Mouse (Mus musculus): ENCODE data around the gene Kazn. TPM values are rescaled to one million over a fixed set of nuclear protein-coding genes. Genes with fewer than 3 reads are reported as not detected.

The Kazn gene
- total and polyA plus RNA-seq, 3 experiments = 1.3 to 9.7 (median 4.2) TPM

DNA sequence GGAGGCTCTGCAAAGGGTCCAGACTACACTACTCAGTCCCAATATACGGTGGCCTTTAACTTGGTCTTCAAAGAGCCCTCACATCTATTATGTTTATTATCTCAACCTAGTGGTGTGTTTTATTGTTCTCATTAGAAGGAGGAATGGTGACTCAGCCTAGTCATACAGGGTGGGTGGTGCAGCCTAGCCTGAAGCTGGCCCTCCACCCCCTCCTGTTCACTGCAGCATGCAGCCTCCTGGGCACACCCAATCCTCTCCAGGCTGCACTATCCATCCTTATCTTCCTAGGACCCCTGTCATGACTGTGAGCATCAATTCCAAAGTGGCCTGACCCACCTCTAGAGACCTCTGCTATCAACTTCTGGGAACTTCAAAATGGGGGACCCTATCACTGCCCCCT, 16.8 kb downstream of the Kazn start:
- dilution Hi-C loops (cut with MboI; ENCODE audit: extremely low pct_ligation_motif_present, extremely low pct_unique_long_range_greater_than_20kb, low sequenced_read_pairs) = no loop called here
- in situ Hi-C loops (cut with MboI; ENCODE audit: low pct_ligation_motif_present, low pct_unique_long_range_greater_than_20kb, low sequenced_read_pairs) = no loop called here
- H3K9me3 ChIP-seq (replicated peaks; ENCODE audit: low read length) = no peaks in the 10 kb centered on the region

DNA sequence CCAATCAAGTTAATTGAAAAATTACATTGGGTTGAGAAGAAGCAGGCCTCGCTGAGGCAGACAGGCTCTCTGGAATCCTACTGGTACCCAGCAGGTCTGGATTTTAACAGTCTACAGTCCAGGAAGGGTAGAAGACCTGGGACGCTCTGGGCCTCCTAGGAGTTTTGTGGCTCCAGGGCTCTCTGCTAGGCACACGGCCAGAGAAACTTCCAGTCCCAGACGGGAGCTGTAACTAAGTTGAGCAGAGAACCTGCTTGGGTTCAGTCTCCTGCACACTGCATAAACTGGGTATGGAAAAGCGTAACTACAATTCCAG, 17.5 kb downstream of the Kazn start:
- in situ Hi-C loops (cut with MboI; ENCODE audit: low pct_ligation_motif_present, low pct_unique_long_range_greater_than_20kb, low sequenced_read_pairs) = no loop called here

More for the DNA sequence above, 16.8 kb downstream of the Kazn start:
- no peak overlapping the region for H3K4me2 ChIP-seq (ENCODE audit: insufficient read depth, low read depth, poor library complexity, severe bottlenecking)
- no peak for DNase-seq (ENCODE audit: extremely low read depth)
- no peak overlapping the region for H3K27ac ChIP-seq (ENCODE audit: insufficient read depth, low read depth)
- no peaks in the 10 kb centered on the region for H3K27me3 ChIP-seq (replicated peaks)
- H3K4me1 ChIP-seq (ENCODE audit: control insufficient read depth in 1 of 2, insufficient read depth in 2 of 2) = peaks cover 0 to 10% of the 10 kb centered on the region in 2 experiments; a peak in 2 of 4 replicates
- H3K9ac ChIP-seq (ENCODE audit: insufficient read depth, low read depth) = no peak overlapping the region
- H3K4me3 ChIP-seq (replicated peaks in 1 of 3; ENCODE audit: low read depth in 2 of 3, low read length in 2 of 3, poor library complexity in 1 of 3) = no peak overlapping the region
- H3K79me2 ChIP-seq (replicated peaks; ENCODE audit: control insufficient read depth, extremely low read depth, insufficient read depth, poor library complexity, severe bottlenecking) = no peaks in the 10 kb centered on the region
- TF ChIP-seq BHLHE40 (IDR thresholded peaks at IDR 0.05; ENCODE audit: low read depth, low read length) (no peak), PAX5 (IDR thresholded peaks at IDR 0.05; ENCODE audit: low read length) (no peak), ZKSCAN1 (IDR thresholded peaks at IDR 0.05; ENCODE audit: borderline replicate concordance, low read depth, low read length) (no peak), USF1 (IDR thresholded peaks at IDR 0.05; ENCODE audit: low read depth, low read length) (no peak), JUN (IDR thresholded peaks at IDR 0.05; ENCODE audit: insufficient read depth, low read depth, low read length) (no peak)
- peaks cover 0 to 16% of the 10 kb centered on the region in 2 experiments for H3K36me3 ChIP-seq (replicated peaks in 1 of 2; ENCODE audit: control insufficient read depth in 1 of 2, insufficient read depth in 1 of 2, low read length in 1 of 2)

DNA sequence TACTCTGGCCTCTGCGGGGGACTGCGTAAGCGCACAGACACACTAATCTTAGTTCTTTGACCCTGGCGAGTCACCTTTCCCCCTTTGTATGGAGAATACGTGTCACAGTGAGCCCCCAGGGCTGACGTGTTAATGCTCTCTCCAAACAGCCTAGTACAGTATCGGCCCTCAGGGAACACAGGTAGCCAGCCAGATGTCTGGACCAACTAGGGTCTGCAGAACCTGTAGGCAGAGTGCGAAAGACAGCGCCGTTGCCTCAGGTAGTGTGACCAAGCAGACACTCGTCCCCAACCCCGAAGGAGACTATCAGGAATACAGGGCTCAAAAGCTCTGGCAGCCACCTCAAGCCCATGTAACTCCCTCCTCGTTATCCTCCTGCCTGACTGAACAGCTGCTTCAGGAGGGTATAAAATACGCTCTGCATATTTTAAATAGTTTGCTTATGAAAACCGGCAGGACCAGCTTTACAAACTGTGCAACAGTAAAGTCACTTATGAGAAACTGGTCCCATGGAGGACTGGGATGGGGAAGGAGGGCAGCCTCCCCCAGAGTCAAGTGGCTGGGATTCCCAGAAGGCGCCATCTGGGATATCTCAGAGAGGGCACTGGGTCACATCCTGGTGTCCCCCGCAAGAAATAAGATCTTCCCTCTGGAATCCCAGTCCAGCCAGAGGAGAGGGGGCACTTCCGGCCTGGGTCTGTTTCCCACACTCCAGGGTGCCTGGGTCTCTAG, 18.0 kb downstream of the Kazn start:
- H3K4me2 ChIP-seq (ENCODE audit: insufficient read depth, low read depth, poor library complexity, severe bottlenecking) = no peak overlapping the region
- no peak for TF ChIP-seq RCOR1 (conservative IDR thresholded peaks at IDR 0.05; ENCODE audit: low read depth, low read length)
- no peak for TF ChIP-seq UBTF (IDR thresholded peaks at IDR 0.05; ENCODE audit: low read depth, low read length)
- TF ChIP-seq NRF1 (IDR thresholded peaks at IDR 0.05; ENCODE audit: low read depth, low read length) = no peak
- TF ChIP-seq CHD2 (IDR thresholded peaks at IDR 0.05; ENCODE audit: low read length) = no peak
- TF ChIP-seq MAFK (IDR thresholded peaks at IDR 0.05; ENCODE audit: insufficient replicate concordance, low read length) = no peak
- TF ChIP-seq TCF12 (IDR thresholded peaks at IDR 0.05; ENCODE audit: low read depth, low read length) = no peak
- TF ChIP-seq ELF1 (IDR thresholded peaks at IDR 0.05; ENCODE audit: low read depth, low read length) = no peak
- TF ChIP-seq POLR2AphosphoS2 (IDR thresholded peaks at IDR 0.05; ENCODE audit: low read depth, low read length) = no peak
- no peak for TF ChIP-seq JUN (IDR thresholded peaks at IDR 0.05; ENCODE audit: insufficient read depth, low read depth, low read length)
- TF ChIP-seq MEF2A (IDR thresholded peaks at IDR 0.05; ENCODE audit: borderline replicate concordance, low read depth, low read length) = no peak
- TF ChIP-seq SIN3A (IDR thresholded peaks at IDR 0.05; ENCODE audit: low read length) = no peak
- no peak for TF ChIP-seq MYC (IDR thresholded peaks at IDR 0.05; ENCODE audit: low read depth, low read length)
- H3K79me2 ChIP-seq (replicated peaks; ENCODE audit: control insufficient read depth, extremely low read depth, insufficient read depth, poor library complexity, severe bottlenecking) = no peaks in the 10 kb centered on the region
- H3K9me3 ChIP-seq (replicated peaks; ENCODE audit: low read length) = no peaks in the 10 kb centered on the region
- in situ Hi-C loops (cut with MboI; ENCODE audit: low pct_ligation_motif_present, low pct_unique_long_range_greater_than_20kb, low sequenced_read_pairs) = no loop called here
- H3K4me3 ChIP-seq (replicated peaks in 1 of 3; ENCODE audit: low read depth in 2 of 3, low read length in 2 of 3, poor library complexity in 1 of 3) = no peak overlapping the region
- dilution Hi-C loops (cut with MboI; ENCODE audit: extremely low pct_ligation_motif_present, extremely low pct_unique_long_range_greater_than_20kb, low sequenced_read_pairs) = no loop called here
- peaks cover 0 to 16% of the 10 kb centered on the region in 2 experiments for H3K36me3 ChIP-seq (replicated peaks in 1 of 2; ENCODE audit: control insufficient read depth in 1 of 2, insufficient read depth in 1 of 2, low read length in 1 of 2)
- DNase-seq (ENCODE audit: extremely low read depth) = no peak
- H3K9ac ChIP-seq (ENCODE audit: insufficient read depth, low read depth) = no peak overlapping the region
- H3K27me3 ChIP-seq (replicated peaks) = no peaks in the 10 kb centered on the region
- H3K27ac ChIP-seq (ENCODE audit: insufficient read depth, low read depth) = no peak overlapping the region
- peaks cover 0 to 10% of the 10 kb centered on the region in 2 experiments; a peak in 2 of 4 replicates for H3K4me1 ChIP-seq (ENCODE audit: control insufficient read depth in 1 of 2, insufficient read depth in 2 of 2)

More for the DNA sequence above, 17.5 kb downstream of the Kazn start:
- dilution Hi-C loops (cut with MboI; ENCODE audit: extremely low pct_ligation_motif_present, extremely low pct_unique_long_range_greater_than_20kb, low sequenced_read_pairs) = no loop called here
- H3K9me3 ChIP-seq (replicated peaks; ENCODE audit: low read length) = no peaks in the 10 kb centered on the region
- H3K4me2 ChIP-seq (ENCODE audit: insufficient read depth, low read depth, poor library complexity, severe bottlenecking) = no peak overlapping the region
- no peak overlapping the region for H3K4me3 ChIP-seq (replicated peaks in 1 of 3; ENCODE audit: low read depth in 2 of 3, low read length in 2 of 3, poor library complexity in 1 of 3)
- DNase-seq (ENCODE audit: extremely low read depth) = no peak
- peaks cover 0 to 10% of the 10 kb centered on the region in 2 experiments; a peak in 2 of 4 replicates for H3K4me1 ChIP-seq (ENCODE audit: control insufficient read depth in 1 of 2, insufficient read depth in 2 of 2)
- H3K27me3 ChIP-seq (replicated peaks) = no peaks in the 10 kb centered on the region
- peaks cover 0 to 16% of the 10 kb centered on the region in 2 experiments for H3K36me3 ChIP-seq (replicated peaks in 1 of 2; ENCODE audit: control insufficient read depth in 1 of 2, insufficient read depth in 1 of 2, low read length in 1 of 2)
- H3K79me2 ChIP-seq (replicated peaks; ENCODE audit: control insufficient read depth, extremely low read depth, insufficient read depth, poor library complexity, severe bottlenecking) = no peaks in the 10 kb centered on the region
- no peak overlapping the region for H3K9ac ChIP-seq (ENCODE audit: insufficient read depth, low read depth)
- TF ChIP-seq GABPA (IDR thresholded peaks at IDR 0.05; ENCODE audit: insufficient replicate concordance, low read depth, low read length) (no peak), SIN3A (IDR thresholded peaks at IDR 0.05; ENCODE audit: low read length) (no peak), JUND (conservative IDR thresholded peaks at IDR 0.05; ENCODE audit: low read depth, low read length) (no peak), USF2 (conservative IDR thresholded peaks at IDR 0.05; ENCODE audit: low read depth, low read length) (no peak), NELFE (IDR thresholded peaks at IDR 0.05; ENCODE audit: low read depth, low read length) (no peak), JUN (IDR thresholded peaks at IDR 0.05; ENCODE audit: insufficient read depth, low read depth, low read length) (no peak)
- H3K27ac ChIP-seq (ENCODE audit: insufficient read depth, low read depth) = no peak overlapping the region

Measured in CH12.LX (cell line).